Comparison of ENCODE assay signal across 25 mouse cellular contexts in genomic region chr3:152130963-152131362, GRCm38 (mm10). TPM values are rescaled to one million over a fixed set of nuclear protein-coding genes. Genes with fewer than 3 reads are reported as not detected.
A peak's percentile ranks its signal among the peaks of the same experiment; 100 is the strongest.
DNase-seq lines count a peak whose midpoint lies in the region; ATAC-seq and TF ChIP-seq lines count a peak whose summit lies in the region.
"Had no signal": no experiment of that assay in that cellular context is flagged by ENCODE, and none has a peak within 500 bp of the region (broad histone marks: within the 10 kb centered on the region; RNA-seq: fewer than 3 reads in every experiment).

No protein-coding gene starts in this region.

- TF ChIP-seq POLR2A in kidney, adult 2 months (IDR thresholded peaks at IDR 0.05; ENCODE audit: low read depth, low read length): no peak

- H3K9me3 ChIP-seq in intestine, embryonic 15.5 days: no peaks in the 10 kb centered on the region
- H3K9me3 ChIP-seq in intestine, postnatal 0 days (ENCODE audit: control insufficient read depth): no peaks in the 10 kb centered on the region
- H3K9me3 ChIP-seq in forebrain, embryonic 16.5 days (ENCODE audit: control insufficient read depth, low read length): no peaks in the 10 kb centered on the region
- H3K9me3 ChIP-seq: forebrain, embryonic 10.5 days; forebrain, embryonic 13.5 days; hindbrain, embryonic 10.5 days; hindbrain, embryonic 13.5 days had no signal

- no peak for TF ChIP-seq CTCF in kidney, adult 2 months (conservative IDR thresholded peaks at IDR 0.05; ENCODE audit: insufficient read depth, insufficient read length, low read depth, low read length)
- TF ChIP-seq CTCF in intestine, postnatal 0 days (IDR thresholded peaks at IDR 0.05; ENCODE audit: low read depth): no peak

- no peak overlapping the region for H3K4me3 ChIP-seq in kidney, adult 2 months (ENCODE audit: insufficient read depth, low read depth, low read length)
- H3K4me3 ChIP-seq in intestine, embryonic 15.5 days (replicated peaks): no peak overlapping the region
- H3K4me3 ChIP-seq in intestine, postnatal 0 days (ENCODE audit: low read depth, low read length): no peak overlapping the region
- no peak overlapping the region for H3K4me3 ChIP-seq in forebrain, embryonic 16.5 days (replicated peaks; ENCODE audit: low read length)
- H3K4me3 ChIP-seq: forebrain, embryonic 10.5 days; forebrain, embryonic 13.5 days; gastrocnemius, adult 2 months; hindbrain, embryonic 10.5 days; hindbrain, embryonic 13.5 days had no signal

- no peak overlapping the region for H3K9ac ChIP-seq in intestine, embryonic 15.5 days
- H3K9ac ChIP-seq in intestine, postnatal 0 days (ENCODE audit: low read depth, low read length): no peak overlapping the region
- no peak overlapping the region for H3K9ac ChIP-seq in forebrain, embryonic 16.5 days (replicated peaks; ENCODE audit: low read depth, low read length)
- H3K9ac ChIP-seq: forebrain, embryonic 13.5 days; forebrain, postnatal 0 days; hindbrain, embryonic 13.5 days had no signal

- 51% methylated on average over 4 of the region's 4 CpGs for WGBS in kidney, adult 2 months
- 63% methylated on average over 4 of the region's 4 CpGs for WGBS in intestine, embryonic 15.5 days
- 42% methylated on average over 4 of the region's 4 CpGs for WGBS in intestine, postnatal 0 days
- 82% methylated on average over 4 of the region's 4 CpGs for WGBS in forebrain, embryonic 16.5 days

- no peaks in the 10 kb centered on the region for H3K27me3 ChIP-seq in kidney, adult 2 months (replicated peaks; ENCODE audit: control insufficient read depth, insufficient read depth, low read length)
- no peaks in the 10 kb centered on the region for H3K27me3 ChIP-seq in intestine, embryonic 15.5 days (replicated peaks)
- no peaks in the 10 kb centered on the region for H3K27me3 ChIP-seq in intestine, postnatal 0 days (replicated peaks; ENCODE audit: control insufficient read depth, insufficient read depth, low read length)
- no peaks in the 10 kb centered on the region for H3K27me3 ChIP-seq in forebrain, embryonic 16.5 days (replicated peaks; ENCODE audit: control insufficient read depth, insufficient read depth, low read length)
- H3K27me3 ChIP-seq: forebrain, embryonic 13.5 days; hindbrain, embryonic 13.5 days had no signal

- peaks cover 6% of the 10 kb centered on the region; the same call in 1 of the 2 replicates for H3K4me1 ChIP-seq in kidney, adult 2 months (ENCODE audit: control insufficient read depth, insufficient read depth, low read length)
- H3K4me1 ChIP-seq in intestine, embryonic 15.5 days (replicated peaks): no peaks in the 10 kb centered on the region
- H3K4me1 ChIP-seq in intestine, postnatal 0 days (replicated peaks; ENCODE audit: control insufficient read depth, insufficient read depth, low read length): no peaks in the 10 kb centered on the region
- no peaks in the 10 kb centered on the region for H3K4me1 ChIP-seq in forebrain, embryonic 16.5 days (replicated peaks; ENCODE audit: control insufficient read depth, insufficient read depth, low read length)
- H3K4me1 ChIP-seq: forebrain, embryonic 10.5 days; forebrain, embryonic 13.5 days; hindbrain, embryonic 10.5 days; hindbrain, embryonic 13.5 days had no signal

- H3K27ac ChIP-seq in kidney, adult 2 months (ENCODE audit: insufficient read depth, low read depth, low read length): no peak overlapping the region
- no peak overlapping the region for H3K27ac ChIP-seq in intestine, embryonic 15.5 days
- no peak overlapping the region for H3K27ac ChIP-seq in intestine, postnatal 0 days (ENCODE audit: low read depth, low read length)
- no peak overlapping the region for H3K27ac ChIP-seq in forebrain, embryonic 16.5 days (ENCODE audit: low read length)
- H3K27ac ChIP-seq: forebrain, embryonic 10.5 days; forebrain, embryonic 13.5 days; gastrocnemius, adult 2 months; hindbrain, embryonic 10.5 days; hindbrain, embryonic 13.5 days had no signal

- peak; percentile 82 for ATAC-seq in intestine, embryonic 15.5 days
- ATAC-seq in intestine, postnatal 0 days: peak; percentile 82
- ATAC-seq in forebrain, embryonic 16.5 days: no peak
- ATAC-seq: activated CD4-positive, CD25-positive, alpha-beta regulatory T cell, adult 4 months; forebrain, embryonic 13.5 days; forebrain, postnatal 0 days; hindbrain, embryonic 16.5 days had no signal

- peak; percentile 54 for DNase-seq in kidney, adult 2 months
- DNase-seq in kidney, postnatal 10 days: no peak
- no peak for DNase-seq in right cerebral cortex, adult 18-20 months
- DNase-seq: adrenal gland, adult 8-10 months; adrenal gland, postnatal 25 days; cerebellum, adult 11-12 months; cerebellum, adult 8-10 months; cerebellum, postnatal 10 days; cerebellum, postnatal 36 days; embryo, embryonic 11 days; forebrain, postnatal 0 days; gastrocnemius, adult 2 months; gastrocnemius, postnatal 14 days; heart, adult 18-20 months; heart, postnatal 36 days had no signal

- no peaks in the 10 kb centered on the region for H3K36me3 ChIP-seq in kidney, adult 2 months (ENCODE audit: control insufficient read depth, insufficient read depth, low read length)
- H3K36me3 ChIP-seq in intestine, embryonic 15.5 days: no peaks in the 10 kb centered on the region
- H3K36me3 ChIP-seq in intestine, postnatal 0 days (ENCODE audit: control insufficient read depth, insufficient read depth): peaks cover 20% of the 10 kb centered on the region; the same call in 1 of the 2 replicates
- H3K36me3 ChIP-seq in forebrain, embryonic 16.5 days (ENCODE audit: control insufficient read depth, insufficient read depth): no peaks in the 10 kb centered on the region
- H3K36me3 ChIP-seq: forebrain, embryonic 10.5 days; hindbrain, embryonic 10.5 days; hindbrain, embryonic 13.5 days had no signal

- H3K4me2 ChIP-seq in intestine, embryonic 15.5 days (replicated peaks): no peak overlapping the region
- no peak overlapping the region for H3K4me2 ChIP-seq in intestine, postnatal 0 days (replicated peaks; ENCODE audit: low read depth)
- H3K4me2 ChIP-seq in forebrain, embryonic 16.5 days (ENCODE audit: low read length): no peak overlapping the region
- H3K4me2 ChIP-seq: forebrain, embryonic 13.5 days; heart, embryonic 11.5 days; hindbrain, embryonic 13.5 days had no signal

RNA-seq across cellular contexts. Expression of gene Gipc2, which starts 35.1 kb away (rescaled TPM):
- 109 and 146 TPM in 2 replicates for polyA plus RNA-seq in kidney, adult 2 months (2012; rRNA removed)
- polyA plus RNA-seq in intestine, embryonic 15.5 days (2015; fragmentation: Nextera tagmentation; extraction: Ambion mirVana): 171 and 172 TPM in 2 replicates
- polyA plus RNA-seq in intestine, postnatal 0 days (2015; fragmentation: Nextera tagmentation; extraction: Ambion mirVana): 222 and 243 TPM in 2 replicates
- 4.0 and 4.1 TPM in 2 replicates for polyA plus RNA-seq in forebrain, embryonic 16.5 days (2015; fragmentation: Nextera tagmentation; extraction: Ambion mirVana)
- polyA plus RNA-seq: activated CD4-positive, CD25-positive, alpha-beta regulatory T cell, adult 4 months had no signal

Comparison
In these comparisons a context has a peak if more than half of its experiments do, and no peak if none do; other contexts are left out.
1. RNA of gene Gipc2, which starts 35.1 kb away (polyA plus RNA-seq): 222 to 243 TPM in intestine, postnatal 0 days, 171 to 172 TPM in intestine, embryonic 15.5 days and 109 to 146 TPM in kidney, adult 2 months; 4.0 to 4.1 TPM in forebrain, embryonic 16.5 days; every median in the first group is over 10 times any median in the second.